Mouse (Mus musculus): ENCODE measurements around the gene Nol4l. TPM values are rescaled to one million over a fixed set of nuclear protein-coding genes. Genes with fewer than 3 reads are reported as not detected.
A peak's percentile ranks its signal among the peaks of the same experiment; 100 is the strongest.

Nol4l gene
- polyA plus RNA-seq, 1 experiment: 10.6 TPM

GRCm38 (mm10) chr2:153527580-153528531 is 1.9 kb downstream of the Nol4l start:
- Histone ChIP-seq H3K4me1 (peaks cover 78% of the 10 kb centered on the region), H3K9me3 (no peaks in the 10 kb centered on the region), H3K27me3 (replicated peaks) (no peaks in the 10 kb centered on the region), H3K4me3 (replicated peaks) (peak overlapping the region; percentile 96), H3K36me3 (replicated peaks; ENCODE audit: low read length) (peaks cover 30% of the 10 kb centered on the region)
- TF ChIP-seq GATA1 (IDR thresholded peaks at IDR 0.05; ENCODE audit: borderline replicate concordance, low read length): no peak
- no peak for TF ChIP-seq FLI1 (IDR thresholded peaks at IDR 0.05; ENCODE audit: low read length)

- H3K36me3 ChIP-seq (replicated peaks; ENCODE audit: low read length): peaks cover 38% of the 10 kb centered on the region
- no peaks in the 10 kb centered on the region for H3K9me3 ChIP-seq
- TF ChIP-seq GATA1 (IDR thresholded peaks at IDR 0.05; ENCODE audit: borderline replicate concordance, low read length) (no peak), FLI1 (IDR thresholded peaks at IDR 0.05; ENCODE audit: low read length) (no peak)
- H3K4me3 ChIP-seq (replicated peaks): peak overlapping the region; percentile 96
- H3K27me3 ChIP-seq (replicated peaks): no peaks in the 10 kb centered on the region
- peaks cover 78% of the 10 kb centered on the region for H3K4me1 ChIP-seq
These were observed 2.8 kb downstream of the Nol4l start for GRCm38 (mm10) chr2:153526850-153527530.

GRCm38 (mm10) chr2:153525906-153526311 is 3.9 kb downstream of the Nol4l start:
- peak overlapping the region; percentile 88 for H3K4me3 ChIP-seq (replicated peaks)

GRCm38 (mm10) chr2:153524727-153525126 is 5.0 kb downstream of the Nol4l start:
- H3K36me3 ChIP-seq (replicated peaks; ENCODE audit: low read length): peaks cover 56% of the 10 kb centered on the region
- H3K27me3 ChIP-seq (replicated peaks): no peaks in the 10 kb centered on the region
- no peaks in the 10 kb centered on the region for H3K9me3 ChIP-seq
- peak overlapping the region; percentile 28 for H3K4me3 ChIP-seq (replicated peaks)
- peaks cover 81% of the 10 kb centered on the region for H3K4me1 ChIP-seq
- TF ChIP-seq GATA1 (IDR thresholded peaks at IDR 0.05; ENCODE audit: borderline replicate concordance, low read length) (no peak), FLI1 (IDR thresholded peaks at IDR 0.05; ENCODE audit: low read length) (no peak)

More at GRCm38 (mm10) chr2:153525906-153526311, 3.9 kb downstream of the Nol4l start:
- Histone ChIP-seq H3K36me3 (replicated peaks; ENCODE audit: low read length) (peaks cover 47% of the 10 kb centered on the region), H3K9me3 (no peaks in the 10 kb centered on the region), H3K27me3 (replicated peaks) (no peaks in the 10 kb centered on the region), H3K4me1 (peaks cover 79% of the 10 kb centered on the region)
- TF ChIP-seq GATA1 (IDR thresholded peaks at IDR 0.05; ENCODE audit: borderline replicate concordance, low read length) (no peak), FLI1 (IDR thresholded peaks at IDR 0.05; ENCODE audit: low read length) (no peak)

GRCm38 (mm10) chr2:153523656-153524055 is 6.1 kb downstream of the Nol4l start:
- peaks cover 66% of the 10 kb centered on the region for H3K36me3 ChIP-seq (replicated peaks; ENCODE audit: low read length)
- H3K4me3 ChIP-seq (replicated peaks): peak overlapping the region; percentile 78
- no peaks in the 10 kb centered on the region for H3K9me3 ChIP-seq
- H3K27me3 ChIP-seq (replicated peaks): no peaks in the 10 kb centered on the region
- peaks cover 92% of the 10 kb centered on the region for H3K4me1 ChIP-seq
- no peak for TF ChIP-seq FLI1 (IDR thresholded peaks at IDR 0.05; ENCODE audit: low read length)
- no peak for TF ChIP-seq GATA1 (IDR thresholded peaks at IDR 0.05; ENCODE audit: borderline replicate concordance, low read length)

GRCm38 (mm10) chr2:153523143-153523542 is 6.6 kb downstream of the Nol4l start:
- no peaks in the 10 kb centered on the region for H3K9me3 ChIP-seq
- no peaks in the 10 kb centered on the region for H3K27me3 ChIP-seq (replicated peaks)
- peaks cover 72% of the 10 kb centered on the region for H3K36me3 ChIP-seq (replicated peaks; ENCODE audit: low read length)
- H3K4me1 ChIP-seq: peaks cover 97% of the 10 kb centered on the region
- H3K4me3 ChIP-seq (replicated peaks): peak overlapping the region; percentile 51
- no peak for TF ChIP-seq FLI1 (IDR thresholded peaks at IDR 0.05; ENCODE audit: low read length)
- TF ChIP-seq GATA1 (IDR thresholded peaks at IDR 0.05; ENCODE audit: borderline replicate concordance, low read length): no peak

- H3K27me3 ChIP-seq (replicated peaks): no peaks in the 10 kb centered on the region
- no peaks in the 10 kb centered on the region for H3K9me3 ChIP-seq
- H3K4me1 ChIP-seq: peaks cover 100% of the 10 kb centered on the region
- H3K4me3 ChIP-seq (replicated peaks): peak overlapping the region; percentile 46
- no peak for TF ChIP-seq FLI1 (IDR thresholded peaks at IDR 0.05; ENCODE audit: low read length)
- peaks cover 77% of the 10 kb centered on the region for H3K36me3 ChIP-seq (replicated peaks; ENCODE audit: low read length)
These were observed 7.5 kb downstream of the Nol4l start for GRCm38 (mm10) chr2:153522270-153522669.

GRCm38 (mm10) chr2:153520057-153520456 is 9.7 kb downstream of the Nol4l start:
- no peaks in the 10 kb centered on the region for H3K9me3 ChIP-seq
- TF ChIP-seq FLI1 (IDR thresholded peaks at IDR 0.05; ENCODE audit: low read length) (no peak), GATA1 (IDR thresholded peaks at IDR 0.05; ENCODE audit: borderline replicate concordance, low read length) (no peak)
- no peaks in the 10 kb centered on the region for H3K27me3 ChIP-seq (replicated peaks)
- peaks cover 100% of the 10 kb centered on the region for H3K4me1 ChIP-seq
- H3K4me3 ChIP-seq (replicated peaks): peak overlapping the region; percentile 80
- peaks cover 88% of the 10 kb centered on the region for H3K36me3 ChIP-seq (replicated peaks; ENCODE audit: low read length)

- TF ChIP-seq FLI1 (IDR thresholded peaks at IDR 0.05; ENCODE audit: low read length) (no peak), GATA1 (IDR thresholded peaks at IDR 0.05; ENCODE audit: borderline replicate concordance, low read length) (no peak)
- H3K27me3 ChIP-seq (replicated peaks): no peaks in the 10 kb centered on the region
- peaks cover 100% of the 10 kb centered on the region for H3K4me1 ChIP-seq
These were observed 12.8 kb downstream of the Nol4l start for GRCm38 (mm10) chr2:153516961-153517360.

GRCm38 (mm10) chr2:153515582-153515981 is 14.2 kb downstream of the Nol4l start:
- H3K36me3 ChIP-seq (replicated peaks; ENCODE audit: low read length): peaks cover 92% of the 10 kb centered on the region
- no peak for TF ChIP-seq FLI1 (IDR thresholded peaks at IDR 0.05; ENCODE audit: low read length)
- TF ChIP-seq GATA1 (IDR thresholded peaks at IDR 0.05; ENCODE audit: borderline replicate concordance, low read length): no peak
- no peaks in the 10 kb centered on the region for H3K27me3 ChIP-seq (replicated peaks)
- peak overlapping the region; percentile 77 for H3K4me3 ChIP-seq (replicated peaks)
- peaks cover 100% of the 10 kb centered on the region for H3K4me1 ChIP-seq
- no peaks in the 10 kb centered on the region for H3K9me3 ChIP-seq

More at GRCm38 (mm10) chr2:153516961-153517360, 12.8 kb downstream of the Nol4l start:
- H3K36me3 ChIP-seq (replicated peaks; ENCODE audit: low read length): peaks cover 92% of the 10 kb centered on the region
- no peaks in the 10 kb centered on the region for H3K9me3 ChIP-seq
- H3K4me3 ChIP-seq (replicated peaks): peak overlapping the region; percentile 80

Data from megakaryocyte, embryonic 14.5 days (primary cell).